Mouse (Mus musculus) adrenal gland, adult (tissue): Measurements from ENCODE around the gene Gmnc.

Experiments
- DNase-seq, 2 experiments: peaks; one replicate each; pipeline ENCODE4 v3.0.0; 2022 to 2023; ENCODE audit warnings: low spot score in 1 of 2; ENCODE audit not compliant: inconsistent age in 2 of 2

Gmnc gene

GRCm38 (mm10) chr16:26991477-26992300 lies at the start of gene Gmnc:
Gmnc (minus strand) TSS chr16:26991652.
- DNase-seq, result no peak

DNA sequence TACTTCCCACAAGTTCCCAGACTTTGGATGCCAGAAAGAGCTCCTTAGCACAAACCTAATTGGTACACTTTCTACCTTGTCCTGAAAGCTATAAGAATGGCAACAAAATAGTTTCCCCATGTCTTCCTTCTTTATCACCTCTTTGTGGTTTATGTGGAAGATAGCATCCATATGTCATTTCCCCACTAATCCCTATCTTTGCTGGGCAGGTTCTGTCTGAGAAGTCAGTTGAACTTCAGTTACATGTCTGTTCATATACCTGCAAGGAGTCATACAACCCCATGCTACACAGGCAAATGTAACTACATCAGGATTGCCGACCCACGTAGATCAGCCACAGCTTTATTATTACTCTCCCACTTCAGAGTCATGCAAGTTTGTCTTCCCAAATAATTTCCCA lies 35.8 kb upstream of the Gmnc start:
- DNase-seq, result no peak

DNA sequence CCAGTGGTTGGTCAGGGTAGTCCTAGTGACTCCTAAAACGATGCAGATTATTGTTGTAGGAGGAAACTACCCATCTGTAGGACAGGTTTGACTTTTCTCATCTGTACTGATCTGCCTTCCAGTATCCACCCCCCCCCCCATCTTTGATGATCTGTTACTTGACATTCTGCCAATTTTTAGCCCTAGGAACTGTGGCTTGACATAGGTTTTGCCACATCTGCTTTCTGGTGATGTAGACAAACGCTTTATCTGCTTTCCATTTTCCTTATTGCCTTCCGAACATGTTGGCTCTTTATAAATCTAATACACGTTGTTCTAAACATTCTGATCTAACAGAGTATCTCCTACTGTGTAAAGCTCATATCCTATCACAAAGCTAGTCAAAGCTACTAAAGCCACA lies 34.8 kb upstream of the Gmnc start:
- DNase-seq, result no peak

DNA sequence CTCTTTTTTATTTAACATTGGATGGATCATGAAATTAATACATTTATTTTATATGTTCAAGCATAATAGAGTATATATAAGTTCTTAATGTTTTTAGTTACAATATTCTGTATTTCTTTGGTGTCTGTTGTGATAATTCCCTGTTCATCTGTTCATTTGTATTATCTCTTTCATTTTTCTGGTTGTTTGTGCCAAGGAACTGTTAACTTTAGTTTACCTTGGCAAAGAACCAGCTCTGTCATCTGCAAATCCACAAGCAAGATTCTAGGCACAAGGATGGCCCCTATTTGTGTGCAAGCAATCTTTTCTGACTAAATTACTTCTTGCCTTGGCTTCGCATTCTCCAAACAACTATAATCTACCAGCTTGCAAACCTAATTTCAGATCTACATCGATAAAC lies 31.3 kb upstream of the Gmnc start:
- no peak for DNase-seq

DNA sequence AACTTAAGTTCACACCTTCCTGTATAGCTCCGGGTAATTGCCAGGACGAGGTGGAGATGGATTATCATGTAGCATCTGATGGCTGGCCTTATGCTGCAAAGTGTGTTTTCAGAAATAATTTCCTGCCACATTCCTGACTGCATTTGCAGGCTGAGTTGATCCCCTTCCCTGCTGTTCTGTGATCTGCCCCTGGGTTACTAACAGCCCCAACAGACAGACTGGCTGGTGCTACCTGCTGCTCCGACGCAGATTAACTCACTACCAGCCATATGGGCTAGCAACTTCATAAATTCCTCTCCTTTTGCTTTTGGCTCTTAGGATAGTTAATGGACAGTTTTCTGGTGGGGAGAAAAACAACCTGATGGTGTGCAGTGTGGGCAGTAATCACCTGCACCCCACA lies 25.9 kb upstream of the Gmnc start:
- no peak for DNase-seq

GRCm38 (mm10) chr16:27002714-27003113 lies 11.3 kb upstream of the Gmnc start:
- no peak for DNase-seq

GRCm38 (mm10) chr16:26999563-26999962 lies 8.1 kb upstream of the Gmnc start:
- no peak for DNase-seq

DNA sequence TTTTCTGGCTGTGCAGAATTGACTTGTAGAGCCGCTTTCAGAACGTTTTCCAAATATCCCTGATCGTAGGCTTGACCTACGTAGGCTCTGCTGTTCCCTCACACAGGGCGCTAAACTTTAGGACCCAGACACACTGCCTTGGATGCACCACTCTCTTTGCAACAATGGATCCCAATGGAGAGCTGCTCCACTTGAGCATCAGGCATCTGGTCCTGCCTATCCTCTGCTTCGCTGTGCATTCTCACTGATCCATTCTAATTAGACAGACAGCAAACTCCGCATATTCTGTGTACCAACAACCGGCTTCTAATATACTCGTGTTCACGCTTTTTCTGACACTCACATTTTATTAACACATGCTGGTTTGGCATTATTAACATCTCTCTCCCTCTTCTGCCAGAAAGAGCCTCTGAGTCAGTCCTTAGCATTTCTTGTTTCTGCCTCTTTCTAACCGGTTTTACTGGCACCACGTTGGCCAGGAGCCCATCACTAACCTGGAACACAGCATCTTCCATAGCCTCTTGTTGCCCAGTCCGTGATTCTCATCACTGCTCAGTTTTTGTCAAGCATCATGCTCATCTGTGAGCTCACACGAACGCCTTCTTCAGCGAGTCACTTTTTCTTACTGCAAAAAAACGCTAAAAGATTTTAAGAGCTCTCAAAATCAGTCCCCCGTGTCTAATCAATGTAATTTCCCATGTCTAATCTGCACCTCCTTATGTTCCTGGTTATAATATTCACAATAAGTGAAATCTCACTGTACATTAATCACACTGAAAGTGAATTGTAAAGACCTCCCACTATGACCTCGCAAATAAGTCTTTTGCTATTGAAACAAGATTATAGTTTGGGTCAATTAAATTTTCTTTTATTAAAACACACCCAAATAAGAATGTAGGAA lies 1.8 kb downstream of the Gmnc start:
- DNase-seq, result no peak

GRCm38 (mm10) chr16:26988188-26988587 lies 3.3 kb downstream of the Gmnc start:
- no peak for DNase-seq

DNA sequence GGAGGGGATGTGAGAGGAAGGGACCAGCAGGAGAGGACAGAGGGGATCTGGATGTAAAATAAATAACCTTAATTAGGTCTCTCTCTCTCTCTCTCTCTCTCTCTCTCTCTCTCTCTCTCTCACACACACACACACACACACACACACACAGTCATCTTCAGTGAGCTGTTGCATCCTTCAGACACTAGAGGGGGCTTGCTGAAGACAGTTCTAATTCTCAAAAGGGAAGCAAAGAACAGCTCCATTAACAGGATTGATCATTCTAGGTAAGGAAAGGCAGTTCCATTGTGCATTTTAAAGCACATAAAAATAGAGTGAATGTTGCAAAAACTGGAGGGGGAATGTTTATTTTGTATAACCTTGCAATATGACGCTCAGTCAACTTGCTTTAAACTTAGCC lies 5.7 kb downstream of the Gmnc start:
- DNase-seq, result no peak

- peak in 1 of 2 experiments; percentile 35 for DNase-seq
Measured at GRCm38 (mm10) chr16:26982112-26982511, 9.3 kb downstream of the Gmnc start.

DNA sequence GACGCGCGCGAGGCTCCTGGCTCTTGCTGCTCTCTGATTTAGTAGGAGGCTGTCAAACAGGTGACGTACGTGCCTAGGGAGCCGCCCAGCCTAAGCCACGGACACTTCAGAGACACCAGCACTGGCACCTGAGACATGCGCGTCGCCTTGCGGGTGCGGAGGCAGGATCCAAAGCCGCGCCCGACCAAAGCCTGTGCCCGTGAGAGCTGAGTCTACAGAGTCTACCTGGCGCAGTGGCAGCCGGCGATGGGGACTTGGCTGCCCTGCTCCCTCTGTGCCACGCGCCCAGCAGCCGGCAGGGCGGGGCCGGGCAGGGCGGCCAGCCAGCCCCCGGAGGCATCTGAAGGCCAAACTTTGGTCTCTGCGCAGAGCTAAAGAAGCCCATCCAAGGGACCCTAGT lies 23.5 kb downstream of the Gmnc start:
- peak; percentile 6 to 45 for DNase-seq

- DNase-seq, result no peak
Measured at GRCm38 (mm10) chr16:26966830-26967229, 24.6 kb downstream of the Gmnc start.

DNA sequence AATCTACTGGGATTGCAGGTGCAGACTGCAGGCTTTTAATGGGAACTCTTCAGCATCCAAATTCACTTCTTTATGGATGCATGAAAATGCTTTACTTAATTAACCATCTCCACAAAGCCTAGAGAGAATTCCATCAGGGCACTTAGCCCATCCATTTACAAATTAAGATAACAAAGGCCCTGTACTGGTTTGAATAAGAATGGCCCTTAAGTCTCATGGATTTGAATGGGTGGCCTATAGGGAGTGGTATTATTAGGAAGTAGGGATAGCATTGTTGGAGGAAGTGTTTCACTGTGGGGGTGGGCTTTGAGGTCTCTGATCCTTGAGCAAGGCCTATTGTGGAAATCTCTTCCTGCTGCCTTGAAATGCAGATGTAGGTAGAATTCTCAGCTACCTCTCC lies 29.5 kb downstream of the Gmnc start:
- peak in 1 of 2 experiments; percentile 11 for DNase-seq

GRCm38 (mm10) chr16:26951601-26952000 lies 39.9 kb downstream of the Gmnc start:
- DNase-seq, result no peak

DNA sequence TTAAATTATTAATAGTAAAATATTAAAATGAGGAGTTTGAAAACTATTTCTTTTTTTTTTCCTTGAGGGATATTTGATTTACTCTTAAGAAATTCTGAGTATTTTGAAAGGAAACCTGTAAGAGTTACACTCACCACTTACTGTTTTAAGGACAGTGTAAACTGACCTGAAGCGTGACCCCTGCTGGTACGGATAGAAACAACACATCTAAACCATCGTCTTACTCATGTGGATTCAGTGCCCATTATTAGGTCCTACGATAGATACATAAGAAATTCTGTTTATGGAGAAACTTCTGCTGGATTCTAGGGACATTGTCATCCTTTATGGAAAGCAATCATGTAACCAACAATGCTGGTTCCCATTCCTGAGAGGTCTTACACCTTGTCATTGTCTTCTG lies 41.2 kb downstream of the Gmnc start:
- no peak for DNase-seq

DNA sequence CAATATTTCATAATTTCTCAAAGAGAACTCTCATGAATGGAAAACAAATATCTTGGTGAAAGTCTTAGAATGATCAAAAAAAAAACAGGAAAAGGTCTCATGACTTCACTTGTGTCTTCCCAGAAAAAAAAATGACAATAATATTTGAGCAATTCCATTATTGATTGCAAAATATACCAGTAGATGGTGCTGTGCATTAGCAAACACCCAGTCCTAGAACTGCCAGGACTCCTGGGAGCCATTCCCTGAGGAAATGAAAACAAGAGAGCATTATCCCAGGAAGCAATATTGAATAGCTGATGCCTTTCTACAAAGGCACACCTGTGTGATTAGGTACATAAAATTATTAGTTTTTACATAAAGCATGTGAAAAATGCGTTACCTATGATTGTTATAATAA lies 87.5 kb downstream of the Gmnc start:
- DNase-seq, result peak in 1 of 2 experiments; percentile 35

GRCm38 (mm10) chr16:26901471-26901870 lies 90.0 kb downstream of the Gmnc start:
- peak; percentile 75 to 82 for DNase-seq

- no peak for DNase-seq
Measured at GRCm38 (mm10) chr16:26886337-26886736, 105.1 kb downstream of the Gmnc start.

DNA sequence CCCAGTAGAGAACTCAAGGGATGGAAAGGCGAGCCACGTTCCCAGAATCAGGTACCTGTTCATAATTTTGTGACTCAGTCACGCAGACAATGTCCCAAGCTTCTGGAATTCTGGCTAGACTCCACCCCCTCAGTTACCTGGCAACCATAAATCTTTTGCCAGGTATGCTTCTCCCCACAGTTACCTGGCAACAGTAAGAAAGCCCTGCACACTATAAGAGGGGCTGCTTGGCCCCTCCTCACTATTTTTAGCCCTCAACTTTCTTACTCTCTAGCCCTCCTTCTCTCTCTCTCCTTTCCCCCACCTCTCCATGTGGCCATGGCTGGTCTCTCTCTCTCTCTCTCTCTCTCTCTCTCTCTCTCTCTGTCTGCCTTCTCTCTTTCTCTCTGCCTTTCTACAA lies 114.6 kb downstream of the Gmnc start:
- DNase-seq, result no peak
